Mouse (Mus musculus): ENCODE measurements around the gene Dnase1l1.

GRCm38 (mm10) chrX:74328725-74329161, 46.6 kb upstream of the Dnase1l1 start, which contains the start of gene Plxna3:
- no peak for TF ChIP-seq CTCF (IDR thresholded peaks at IDR 0.05; ENCODE audit: low read depth, low read length)
- no peak for TF ChIP-seq POLR2A (IDR thresholded peaks at IDR 0.05; ENCODE audit: extremely low read depth, insufficient read depth, low read length)

Data from liver, adult 2 months (tissue).